Mouse (Mus musculus) forebrain, embryonic 14.5 days (tissue): ENCODE results near the gene Emc6. TPM values are rescaled to one million over a fixed set of nuclear protein-coding genes. Genes with fewer than 3 reads are reported as not detected.

Experiments used
- ATAC-seq: fragments of 200-750 bp; cut with Nextera tagmentation; 2 replicates; pipeline ENCODE4 v1.8.0; 2017; ENCODE audit warnings: mild to moderate bottlenecking, moderate library complexity
- DNase-seq: peaks from one replicate; pipeline ENCODE4 v3.0.0-alpha.2; 2015; ENCODE audit warnings: low spot score
- H3K27ac ChIP-seq: fragments of 300-500 bp; sonication (generic); 2 replicates; pipeline ENCODE4 v1.5.1; 2014; ENCODE audit warnings: low read depth, mild to moderate bottlenecking, control low read depth, low read length, moderate library complexity
- H3K27me3 ChIP-seq: fragments of 300-500 bp; sonication (generic); replicated peaks from 2 replicates; pipeline ENCODE4 v1.6.1; 2014; ENCODE audit warnings: low read length, control low read depth, mixed read lengths; ENCODE audit not compliant: control insufficient read depth, insufficient read depth
- H3K36me3 ChIP-seq: fragments of 300-500 bp; sonication (generic); 2 replicates; pipeline ENCODE4 v1.6.1; 2014; ENCODE audit warnings: low read length, control low read depth; ENCODE audit not compliant: control insufficient read depth, insufficient read depth
- H3K4me1 ChIP-seq: fragments of 300-500 bp; sonication (generic); 2 replicates; pipeline ENCODE4 v1.6.1; 2014; ENCODE audit warnings: antibody characterized with exemption, low read length, control low read depth; ENCODE audit not compliant: control insufficient read depth, insufficient read depth
- H3K4me2 ChIP-seq: fragments of 300-500 bp; sonication (generic); 2 replicates; pipeline ENCODE4 v1.6.1; 2014; ENCODE audit warnings: mild to moderate bottlenecking, control low read depth, low read length
- H3K4me3 ChIP-seq: fragments of 300-500 bp; sonication (generic); 2 replicates; pipeline ENCODE4 v1.5.1; 2014; ENCODE audit warnings: low read depth, low read length, control low read depth
- H3K9ac ChIP-seq: fragments of 300-500 bp; sonication (generic); 2 replicates; pipeline ENCODE4 v1.6.1; 2014; ENCODE audit warnings: mild to moderate bottlenecking, low read length, control low read depth, moderate library complexity
- H3K9me3 ChIP-seq: fragments of 300-500 bp; sonication (generic); replicated peaks from 2 replicates; pipeline ENCODE4 v1.6.1; 2016; ENCODE audit warnings: low read length, control low read depth, mixed read lengths; ENCODE audit not compliant: control insufficient read depth
- WGBS: fragments of 180-500 bp; shearing (Covaris S2); extraction: QIAGEN DNeasy Blood & Tissue Kit; methylation state at CpG from one replicate; pipeline ENCODE4 v1.1.7; 2014; 5-methylcytosine and 5-hydroxymethylcytosine counted together
- polyA plus RNA-seq: library from polyadenylated mRNA; unstranded; fragments of >200 nt; fragmentation: Nextera tagmentation; extraction: Ambion mirVana; gene quantifications from 2 replicates; pipeline ENCODE4 v1.2.1, GENCODE M21; 2014

Gene Emc6
- polyA plus RNA-seq, result 140 and 163 TPM in 2 replicates

- Histone ChIP-seq H3K9me3 (no peaks in the 10 kb centered on the region), H3K9ac (peak within 1 kb of the TSS; percentile 88), H3K27ac (peak within 1 kb of the TSS; percentile 86), H3K4me2 (peak within 1 kb of the TSS; percentile 82), H3K27me3 (no peaks in the 10 kb centered on the region), H3K4me1 (peaks cover 23% of the 10 kb centered on the region), H3K36me3 (peaks cover 17% of the 10 kb centered on the region; the same call in 1 of the 2 replicates), H3K4me3 (peak within 1 kb of the TSS; percentile 93)
- whole genome bisulfite sequencing, result under 1% methylated on average over 76 of the region's 81 CpGs
- ATAC-seq, result peak; percentile 98
- peak; percentile 99 for DNase-seq
Measured at GRCm38 (mm10) chr11:73176608-73177508, at the start of gene Emc6, which contains the start of gene Tax1bp3. Emc6 (minus strand) TSS chr11:73177037. Tax1bp3 (plus strand) TSS chr11:73177083.

GRCm38 (mm10) chr11:73225856-73226255 is 49.0 kb upstream of the Emc6 start:
- no peak for DNase-seq
- no peaks in the 10 kb centered on the region; the same call in 1 of the 2 replicates for H3K9me3 ChIP-seq
- 93% methylated on average over 6 of the region's 6 CpGs for WGBS
- ATAC-seq, result no peak
- H3K9ac ChIP-seq, result no peak overlapping the region
- no peak overlapping the region for H3K4me2 ChIP-seq
- H3K36me3 ChIP-seq, result no peaks in the 10 kb centered on the region
- H3K4me3 ChIP-seq, result no peak overlapping the region
- no peak overlapping the region for H3K27ac ChIP-seq
- H3K27me3 ChIP-seq, result no peaks in the 10 kb centered on the region
- H3K4me1 ChIP-seq, result no peaks in the 10 kb centered on the region

GRCm38 (mm10) chr11:73223966-73224365 is 47.1 kb upstream of the Emc6 start:
- ATAC-seq (no peak), DNase-seq (no peak)
- Histone ChIP-seq H3K27me3 (no peaks in the 10 kb centered on the region), H3K9me3 (no peaks in the 10 kb centered on the region; the same call in 1 of the 2 replicates), H3K4me2 (no peak overlapping the region), H3K9ac (no peak overlapping the region), H3K4me1 (no peaks in the 10 kb centered on the region), H3K4me3 (no peak overlapping the region), H3K36me3 (no peaks in the 10 kb centered on the region), H3K27ac (no peak overlapping the region)
- 79% methylated on average over 2 of the region's 2 CpGs for WGBS

- H3K4me2 ChIP-seq, result no peak overlapping the region
- DNase-seq (no peak), ATAC-seq (no peak)
- no peaks in the 10 kb centered on the region for H3K4me1 ChIP-seq
- no peak overlapping the region for H3K4me3 ChIP-seq
- H3K9ac ChIP-seq, result no peak overlapping the region
- H3K27ac ChIP-seq, result no peak overlapping the region
- 49% methylated on average over 5 of the region's 5 CpGs for WGBS
- H3K9me3 ChIP-seq, result no peaks in the 10 kb centered on the region
- H3K36me3 ChIP-seq, result no peaks in the 10 kb centered on the region
- H3K27me3 ChIP-seq, result no peaks in the 10 kb centered on the region
Measured at GRCm38 (mm10) chr11:73222846-73223245, 46.0 kb upstream of the Emc6 start.

GRCm38 (mm10) chr11:73220651-73221050 is 43.8 kb upstream of the Emc6 start:
- H3K36me3 ChIP-seq, result no peaks in the 10 kb centered on the region
- H3K27ac ChIP-seq, result no peak overlapping the region
- no peak overlapping the region for H3K4me3 ChIP-seq
- 88% methylated on average over 1 of the region's 1 CpGs for WGBS
- H3K9ac ChIP-seq, result no peak overlapping the region
- H3K9me3 ChIP-seq, result no peaks in the 10 kb centered on the region
- H3K4me1 ChIP-seq, result no peaks in the 10 kb centered on the region
- no peaks in the 10 kb centered on the region for H3K27me3 ChIP-seq
- H3K4me2 ChIP-seq, result no peak overlapping the region
- ATAC-seq, result no peak
- no peak for DNase-seq

- no peaks in the 10 kb centered on the region for H3K27me3 ChIP-seq
- H3K9ac ChIP-seq, result no peak overlapping the region
- H3K9me3 ChIP-seq, result no peaks in the 10 kb centered on the region
- H3K27ac ChIP-seq, result no peak overlapping the region
- H3K4me3 ChIP-seq, result no peak overlapping the region
- H3K4me1 ChIP-seq, result no peaks in the 10 kb centered on the region
- no peak overlapping the region for H3K4me2 ChIP-seq
- no peak for ATAC-seq
- DNase-seq, result no peak
- WGBS, result 62% methylated on average over 2 of the region's 2 CpGs
- no peaks in the 10 kb centered on the region for H3K36me3 ChIP-seq
Measured at GRCm38 (mm10) chr11:73219671-73220070, 42.8 kb upstream of the Emc6 start.

- Histone ChIP-seq H3K4me2 (no peak overlapping the region), H3K4me1 (no peaks in the 10 kb centered on the region), H3K9me3 (no peaks in the 10 kb centered on the region), H3K9ac (no peak overlapping the region), H3K27me3 (no peaks in the 10 kb centered on the region), H3K27ac (no peak overlapping the region), H3K4me3 (no peak overlapping the region), H3K36me3 (no peaks in the 10 kb centered on the region)
- WGBS, result 75% methylated on average over 3 of the region's 3 CpGs
- ATAC-seq (no peak), DNase-seq (no peak)
Measured at GRCm38 (mm10) chr11:73213956-73214355, 37.1 kb upstream of the Emc6 start.

- H3K4me2 ChIP-seq, result no peak overlapping the region
- no peak overlapping the region for H3K9ac ChIP-seq
- no peak overlapping the region for H3K27ac ChIP-seq
- no peaks in the 10 kb centered on the region for H3K4me1 ChIP-seq
- no peak overlapping the region for H3K4me3 ChIP-seq
- H3K36me3 ChIP-seq, result no peaks in the 10 kb centered on the region
- H3K27me3 ChIP-seq, result no peaks in the 10 kb centered on the region
- 88% methylated on average over 2 of the region's 2 CpGs for WGBS
- DNase-seq (no peak), ATAC-seq (no peak)
- H3K9me3 ChIP-seq, result no peaks in the 10 kb centered on the region
Measured at GRCm38 (mm10) chr11:73207621-73208020, 30.8 kb upstream of the Emc6 start.

- H3K27ac ChIP-seq, result no peak overlapping the region
- 85% methylated on average over 7 of the region's 7 CpGs for WGBS
Measured at GRCm38 (mm10) chr11:73205194-73205593, 28.4 kb upstream of the Emc6 start.

More at GRCm38 (mm10) chr11:73205194-73205593, 28.4 kb upstream of the Emc6 start:
- no peaks in the 10 kb centered on the region for H3K27me3 ChIP-seq
- H3K36me3 ChIP-seq, result no peaks in the 10 kb centered on the region
- no peak for DNase-seq
- no peak overlapping the region for H3K4me3 ChIP-seq
- H3K9ac ChIP-seq, result no peak overlapping the region
- no peak overlapping the region for H3K4me2 ChIP-seq
- H3K9me3 ChIP-seq, result no peaks in the 10 kb centered on the region
- H3K4me1 ChIP-seq, result no peaks in the 10 kb centered on the region
- no peak for ATAC-seq
